Mouse (Mus musculus): ENCODE data around the gene Cdiptos. TPM values are rescaled to one million over a fixed set of nuclear protein-coding genes. Genes with fewer than 3 reads are reported as not detected.

Cdiptos gene
- 1.1 and 1.2 TPM in 2 replicates for polyA plus RNA-seq (2014; fragmentation: Nextera tagmentation; extraction: Ambion mirVana)

GRCm38 (mm10) chr7:126975950-126976866 is at the start of gene Cdiptos:
Gene Cdiptos (minus strand): TSS chr7:126976098.
- H3K4me1 ChIP-seq (ENCODE audit: control insufficient read depth, insufficient read depth, low read length) = peaks cover 5% of the 10 kb centered on the region
- ATAC-seq (replicated peaks; ENCODE audit: insufficient number of reproducible peaks, low FRiP score, low TSS enrichment) = peak; percentile 91
- H3K27me3 ChIP-seq (ENCODE audit: control insufficient read depth, insufficient read depth, low read length) = no peaks in the 10 kb centered on the region
- H3K27ac ChIP-seq (ENCODE audit: low read depth, low read length) = peak within 1 kb of the TSS; percentile 94
- no peaks in the 10 kb centered on the region for H3K9me3 ChIP-seq (replicated peaks; ENCODE audit: control insufficient read depth, low read length)
- peaks cover 17% of the 10 kb centered on the region; the same call in 1 of the 2 replicates for H3K36me3 ChIP-seq (ENCODE audit: control insufficient read depth, insufficient read depth, low read length)
- peak within 1 kb of the TSS; percentile 92 for H3K4me2 ChIP-seq
- under 1% methylated on average over 54 of the region's 55 CpGs for WGBS (ENCODE audit: insufficient replicate concordance)
- peak within 1 kb of the TSS; percentile 98 for H3K9ac ChIP-seq (ENCODE audit: low read depth, low read length)
- peak within 1 kb of the TSS; percentile 91 for H3K4me3 ChIP-seq (ENCODE audit: low read depth, low read length)

- Histone ChIP-seq H3K27ac (ENCODE audit: low read depth, low read length) (peak overlapping the region; percentile 99), H3K27me3 (ENCODE audit: control insufficient read depth, insufficient read depth, low read length) (no peaks in the 10 kb centered on the region), H3K36me3 (ENCODE audit: control insufficient read depth, insufficient read depth, low read length) (peaks cover 22% of the 10 kb centered on the region), H3K4me2 (peak overlapping the region; percentile 96), H3K9ac (ENCODE audit: low read depth, low read length) (peak overlapping the region; percentile 97), H3K9me3 (replicated peaks; ENCODE audit: control insufficient read depth, low read length) (no peaks in the 10 kb centered on the region), H3K4me3 (ENCODE audit: low read depth, low read length) (peak overlapping the region; percentile 96), H3K4me1 (ENCODE audit: control insufficient read depth, insufficient read depth, low read length) (peaks cover 49% of the 10 kb centered on the region)
- under 1% methylated on average over 30 of the region's 30 CpGs for WGBS (ENCODE audit: insufficient replicate concordance)
- ATAC-seq (replicated peaks; ENCODE audit: insufficient number of reproducible peaks, low FRiP score, low TSS enrichment) = peak; percentile 17; the same call in 1 of the 2 replicates
These were observed 49.1 kb upstream of the Cdiptos start for GRCm38 (mm10) chr7:127024755-127025555.

DNA sequence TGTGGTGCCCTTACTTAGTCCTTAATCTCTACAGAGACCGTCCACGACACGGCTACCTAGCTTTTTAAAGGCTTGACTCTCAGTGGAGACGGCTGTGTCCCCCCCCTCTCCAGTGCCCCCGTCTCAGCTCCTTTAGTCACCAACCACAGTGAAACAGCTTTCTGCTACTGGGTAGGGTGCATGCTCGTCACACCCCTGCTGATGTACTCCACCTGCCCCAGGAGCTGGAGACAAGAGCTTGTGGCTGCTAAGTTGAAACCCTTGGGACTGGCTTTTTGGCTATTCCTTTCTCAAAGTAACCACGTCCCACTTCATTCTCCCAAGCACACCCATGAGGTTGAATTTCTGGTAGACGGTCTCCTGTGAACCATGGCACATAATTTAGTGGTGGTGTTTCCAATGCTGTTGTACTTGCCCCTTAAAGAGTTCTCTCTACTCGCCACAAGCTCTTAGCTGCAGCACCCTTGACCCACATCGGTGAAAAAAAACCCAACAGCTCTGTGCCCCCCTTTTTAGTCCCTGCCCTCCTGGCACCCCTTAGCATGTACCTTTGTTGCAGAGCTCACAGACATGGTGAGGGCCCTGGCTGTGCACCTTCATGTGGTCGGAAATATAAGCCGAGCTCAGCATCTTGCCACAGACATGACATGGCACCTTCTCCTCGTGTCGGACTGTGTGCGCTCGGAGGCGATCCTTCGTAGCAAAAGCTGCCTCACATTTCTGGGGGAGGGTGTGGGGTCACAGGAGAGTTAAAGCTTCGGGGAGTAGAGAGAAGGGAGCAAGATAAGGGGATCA is 48.2 kb upstream of the Cdiptos start:
- peak overlapping the region; percentile 97 for H3K9ac ChIP-seq (ENCODE audit: low read depth, low read length)
- no peaks in the 10 kb centered on the region for H3K9me3 ChIP-seq (replicated peaks; ENCODE audit: control insufficient read depth, low read length)
- peak overlapping the region; percentile 99; the same call in 1 of the 2 replicates for H3K27ac ChIP-seq (ENCODE audit: low read depth, low read length)
- H3K36me3 ChIP-seq (ENCODE audit: control insufficient read depth, insufficient read depth, low read length) = peaks cover 20% of the 10 kb centered on the region
- H3K4me3 ChIP-seq (ENCODE audit: low read depth, low read length) = peak overlapping the region; percentile 96
- H3K27me3 ChIP-seq (ENCODE audit: control insufficient read depth, insufficient read depth, low read length) = no peaks in the 10 kb centered on the region
- peak overlapping the region; percentile 96 for H3K4me2 ChIP-seq
- WGBS (ENCODE audit: insufficient replicate concordance) = 26% methylated on average over 19 of the region's 19 CpGs
- ATAC-seq (replicated peaks; ENCODE audit: insufficient number of reproducible peaks, low FRiP score, low TSS enrichment) = no peak
- peaks cover 51% of the 10 kb centered on the region for H3K4me1 ChIP-seq (ENCODE audit: control insufficient read depth, insufficient read depth, low read length)

DNA sequence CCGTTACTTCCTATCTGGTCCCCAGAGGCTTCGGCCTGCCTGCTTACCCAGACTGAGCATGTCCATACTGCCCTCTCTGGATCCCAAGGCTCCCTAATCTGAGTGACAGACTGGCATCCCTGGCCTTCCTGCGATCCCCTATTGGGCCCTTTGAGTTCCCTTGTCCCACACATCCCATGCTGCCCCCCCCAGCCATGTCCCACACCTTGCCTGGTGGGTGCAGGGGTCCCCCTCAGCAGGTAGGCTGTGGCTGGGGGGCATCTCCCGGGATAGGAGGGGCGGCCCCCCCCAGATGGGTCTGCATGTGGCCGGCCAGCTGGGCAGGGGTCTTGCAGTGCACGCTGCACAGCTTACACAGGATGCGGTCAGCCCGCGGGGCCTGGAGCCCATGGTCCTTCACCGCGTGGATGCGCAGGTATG is 47.4 kb upstream of the Cdiptos start:
- no peak for ATAC-seq (replicated peaks; ENCODE audit: insufficient number of reproducible peaks, low FRiP score, low TSS enrichment)
- WGBS (ENCODE audit: insufficient replicate concordance) = 77% methylated on average over 13 of the region's 13 CpGs
- Histone ChIP-seq H3K4me1 (ENCODE audit: control insufficient read depth, insufficient read depth, low read length) (peaks cover 51% of the 10 kb centered on the region), H3K27ac (ENCODE audit: low read depth, low read length) (no peak overlapping the region), H3K9ac (ENCODE audit: low read depth, low read length) (peak overlapping the region; percentile 97), H3K4me3 (ENCODE audit: low read depth, low read length) (peak overlapping the region; percentile 96; the same call in 1 of the 2 replicates), H3K27me3 (ENCODE audit: control insufficient read depth, insufficient read depth, low read length) (no peaks in the 10 kb centered on the region), H3K36me3 (ENCODE audit: control insufficient read depth, insufficient read depth, low read length) (peaks cover 17% of the 10 kb centered on the region), H3K4me2 (peak overlapping the region; percentile 96), H3K9me3 (replicated peaks; ENCODE audit: control insufficient read depth, low read length) (no peaks in the 10 kb centered on the region)

- Histone ChIP-seq H3K9me3 (replicated peaks; ENCODE audit: control insufficient read depth, low read length) (no peaks in the 10 kb centered on the region), H3K9ac (ENCODE audit: low read depth, low read length) (peak overlapping the region; percentile 97), H3K4me3 (ENCODE audit: low read depth, low read length) (no peak overlapping the region), H3K27ac (ENCODE audit: low read depth, low read length) (no peak overlapping the region), H3K4me2 (peak overlapping the region; percentile 96), H3K36me3 (ENCODE audit: control insufficient read depth, insufficient read depth, low read length) (peaks cover 17% of the 10 kb centered on the region), H3K4me1 (ENCODE audit: control insufficient read depth, insufficient read depth, low read length) (peaks cover 46% of the 10 kb centered on the region), H3K27me3 (ENCODE audit: control insufficient read depth, insufficient read depth, low read length) (no peaks in the 10 kb centered on the region)
- no peak for ATAC-seq (replicated peaks; ENCODE audit: insufficient number of reproducible peaks, low FRiP score, low TSS enrichment)
- WGBS (ENCODE audit: insufficient replicate concordance) = 87% methylated on average over 7 of the region's 7 CpGs
These were observed 46.8 kb upstream of the Cdiptos start for GRCm38 (mm10) chr7:127022528-127023271.

DNA sequence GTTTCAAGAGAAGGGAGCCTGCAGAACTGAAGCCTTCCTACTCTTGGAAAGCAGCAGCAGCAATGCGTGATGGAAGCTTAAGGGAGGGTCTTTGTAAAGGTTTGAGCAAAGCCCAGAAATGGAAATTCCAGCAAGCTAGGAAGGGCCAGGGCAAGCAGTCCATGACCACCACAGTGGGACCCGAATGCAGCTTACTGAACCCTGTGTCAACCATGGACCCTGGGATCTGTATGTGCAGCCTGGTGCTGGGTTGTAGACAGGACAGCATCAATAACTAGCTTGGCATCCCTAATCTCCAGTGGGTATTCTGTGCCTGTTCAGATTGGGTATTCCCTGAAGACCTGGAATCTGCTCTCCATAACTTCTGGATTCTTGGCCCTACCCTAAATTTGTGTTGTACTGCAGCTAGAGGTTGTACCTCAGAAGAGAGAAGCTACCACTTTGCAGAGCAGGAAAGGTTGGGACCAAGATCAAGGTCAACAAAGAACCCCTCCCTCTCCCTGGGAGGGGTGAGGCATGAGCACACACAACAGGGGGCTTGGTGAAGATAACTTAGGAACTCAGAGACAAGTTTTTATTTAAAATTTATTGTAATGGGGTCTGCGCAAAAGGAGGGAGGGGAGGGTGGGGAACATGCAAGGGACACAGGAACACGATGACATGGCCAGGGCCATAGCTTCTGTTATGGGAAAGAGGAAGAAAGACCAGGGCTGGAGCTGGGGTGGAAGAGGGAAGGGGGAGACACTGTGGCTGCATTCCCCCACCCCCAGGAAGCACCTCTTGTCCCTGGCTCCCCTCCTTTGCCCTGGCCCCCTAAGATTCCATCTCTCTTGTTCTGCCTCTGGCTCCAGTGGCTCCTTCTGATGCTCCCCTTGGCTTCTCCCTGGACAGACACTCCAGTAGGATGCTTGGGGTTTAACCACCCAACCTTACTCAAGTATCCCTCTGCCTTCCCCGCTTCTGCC is 45.9 kb upstream of the Cdiptos start:
- peak overlapping the region; percentile 77 for H3K4me2 ChIP-seq
- H3K27me3 ChIP-seq (ENCODE audit: control insufficient read depth, insufficient read depth, low read length) = no peaks in the 10 kb centered on the region
- no peak for ATAC-seq (replicated peaks; ENCODE audit: insufficient number of reproducible peaks, low FRiP score, low TSS enrichment)
- 44% methylated on average over 5 of the region's 5 CpGs for WGBS (ENCODE audit: insufficient replicate concordance)
- no peaks in the 10 kb centered on the region for H3K9me3 ChIP-seq (replicated peaks; ENCODE audit: control insufficient read depth, low read length)
- peaks cover 17% of the 10 kb centered on the region for H3K36me3 ChIP-seq (ENCODE audit: control insufficient read depth, insufficient read depth, low read length)
- no peak overlapping the region; the same call in none of the 2 replicates for H3K27ac ChIP-seq (ENCODE audit: low read depth, low read length)
- H3K4me3 ChIP-seq (ENCODE audit: low read depth, low read length) = peak overlapping the region; percentile 45
- H3K4me1 ChIP-seq (ENCODE audit: control insufficient read depth, insufficient read depth, low read length) = peaks cover 44% of the 10 kb centered on the region
- H3K9ac ChIP-seq (ENCODE audit: low read depth, low read length) = peak overlapping the region; percentile 72

Measured in heart, embryonic 11.5 days (tissue).